Mouse (Mus musculus) adrenal gland, postnatal 4 days (tissue): ENCODE results near the gene Iqcf3. TPM values are rescaled to one million over a fixed set of nuclear protein-coding genes. Genes with fewer than 3 reads are reported as not detected.

Experiments
- DNase-seq, 2 experiments: peaks; one replicate each; pipeline ENCODE4 v3.0.0; 2021 to 2022; ENCODE audit warnings: low spot score in 2 of 2, mixed read lengths in 2 of 2
- total RNA-seq, 2 experiments: library from RNA; stranded (reverse); gene quantifications; 2 replicates each; pipeline ENCODE4 v1.2.3; 2021

Gene Iqcf3
- total RNA-seq, 2 experiments from 2014 or later: not detected

GRCm38 (mm10) chr9:106473081-106473752 lies 88.2 kb downstream of the Iqcf3 start:
- DNase-seq: no peak

- no peak for DNase-seq
Observed at GRCm38 (mm10) chr9:106472321-106472720, 89.1 kb downstream of the Iqcf3 start.

- no peak for DNase-seq
Observed at GRCm38 (mm10) chr9:106471892-106472291, 89.5 kb downstream of the Iqcf3 start.

GRCm38 (mm10) chr9:106470991-106471750 lies 90.3 kb downstream of the Iqcf3 start:
- DNase-seq: no peak

GRCm38 (mm10) chr9:106469776-106470175 lies 91.7 kb downstream of the Iqcf3 start:
- no peak for DNase-seq

GRCm38 (mm10) chr9:106469317-106469716 lies 92.1 kb downstream of the Iqcf3 start:
- DNase-seq: no peak

GRCm38 (mm10) chr9:106467746-106468145 lies 93.7 kb downstream of the Iqcf3 start:
- DNase-seq: no peak

- DNase-seq: no peak
Observed at GRCm38 (mm10) chr9:106466721-106467120, 94.7 kb downstream of the Iqcf3 start.

GRCm38 (mm10) chr9:106465571-106466200 lies 95.7 kb downstream of the Iqcf3 start, which contains the start of gene Gpr62:
Gene Gpr62 (minus strand): TSS chr9:106465938.
- DNase-seq: no peak

GRCm38 (mm10) chr9:106464751-106465541 lies 96.5 kb downstream of the Iqcf3 start:
- DNase-seq: no peak

- no peak for DNase-seq
Observed at GRCm38 (mm10) chr9:106463122-106464063, 98.0 kb downstream of the Iqcf3 start.

- no peak for DNase-seq
Observed at GRCm38 (mm10) chr9:106462430-106462800, 99.0 kb downstream of the Iqcf3 start.

GRCm38 (mm10) chr9:106461641-106462429 lies 99.6 kb downstream of the Iqcf3 start:
- no peak for DNase-seq

- DNase-seq: no peak
Observed at GRCm38 (mm10) chr9:106461026-106461415, 100.4 kb downstream of the Iqcf3 start.

- no peak for DNase-seq
Observed at GRCm38 (mm10) chr9:106460401-106461025, 100.9 kb downstream of the Iqcf3 start.

GRCm38 (mm10) chr9:106459946-106460345 lies 101.5 kb downstream of the Iqcf3 start:
- DNase-seq: no peak

- no peak for DNase-seq
Observed at GRCm38 (mm10) chr9:106457920-106458319, 103.5 kb downstream of the Iqcf3 start.

- no peak for DNase-seq
Observed at GRCm38 (mm10) chr9:106457163-106457559, 104.3 kb downstream of the Iqcf3 start.
